Mouse (Mus musculus): Measurements from ENCODE around the gene Spns1. TPM values are rescaled to one million over a fixed set of nuclear protein-coding genes. Genes with fewer than 3 reads are reported as not detected.

The Spns1 gene
- polyA plus RNA-seq, 1 experiment from 2014 or later, result 98.1 TPM

- Histone ChIP-seq H3K27ac (ENCODE audit: low read depth, low read length) (peak overlapping the region; percentile 64), H3K36me3 (ENCODE audit: control insufficient read depth, insufficient read depth, low read length) (peaks cover 10% of the 10 kb centered on the region; the same call in 1 of the 2 replicates), H3K9me3 (ENCODE audit: control insufficient read depth, low read length) (no peaks in the 10 kb centered on the region), H3K4me3 (ENCODE audit: low read length) (peak overlapping the region; percentile 73), H3K4me1 (ENCODE audit: control insufficient read depth, insufficient read depth, low read depth, low read length) (peaks cover 17% of the 10 kb centered on the region), H3K9ac (ENCODE audit: low read depth, low read length) (peak overlapping the region; percentile 80), H3K4me2 (ENCODE audit: low read length) (peak overlapping the region; percentile 95), H3K27me3 (replicated peaks; ENCODE audit: control insufficient read depth, insufficient read depth, low read length) (no peaks in the 10 kb centered on the region)
- peak; percentile 76 for ATAC-seq
- WGBS, result under 1% methylated on average over 27 of the region's 27 CpGs
These were observed 360 bp downstream of the Spns1 start for GRCm38 (mm10) chr7:126376903-126377277.

GRCm38 (mm10) chr7:126375012-126375411, 2.2 kb downstream of the Spns1 start:
- H3K4me2 ChIP-seq (ENCODE audit: low read length), result no peak overlapping the region
- no peak for ATAC-seq
- no peaks in the 10 kb centered on the region for H3K9me3 ChIP-seq (ENCODE audit: control insufficient read depth, low read length)
- H3K9ac ChIP-seq (ENCODE audit: low read depth, low read length), result no peak overlapping the region
- H3K36me3 ChIP-seq (ENCODE audit: control insufficient read depth, insufficient read depth, low read length), result peaks cover 19% of the 10 kb centered on the region
- WGBS, result 86% methylated on average over 5 of the region's 5 CpGs
- H3K4me1 ChIP-seq (ENCODE audit: control insufficient read depth, insufficient read depth, low read depth, low read length), result peaks cover 17% of the 10 kb centered on the region
- no peak overlapping the region for H3K4me3 ChIP-seq (ENCODE audit: low read length)
- H3K27ac ChIP-seq (ENCODE audit: low read depth, low read length), result no peak overlapping the region
- no peaks in the 10 kb centered on the region for H3K27me3 ChIP-seq (replicated peaks; ENCODE audit: control insufficient read depth, insufficient read depth, low read length)

GRCm38 (mm10) chr7:126374526-126374925, 2.7 kb downstream of the Spns1 start:
- H3K4me3 ChIP-seq (ENCODE audit: low read length), result no peak overlapping the region
- no peaks in the 10 kb centered on the region for H3K27me3 ChIP-seq (replicated peaks; ENCODE audit: control insufficient read depth, insufficient read depth, low read length)
- peaks cover 20% of the 10 kb centered on the region for H3K36me3 ChIP-seq (ENCODE audit: control insufficient read depth, insufficient read depth, low read length)
- 85% methylated on average over 6 of the region's 6 CpGs for WGBS
- no peaks in the 10 kb centered on the region for H3K9me3 ChIP-seq (ENCODE audit: control insufficient read depth, low read length)
- H3K4me1 ChIP-seq (ENCODE audit: control insufficient read depth, insufficient read depth, low read depth, low read length), result peaks cover 17% of the 10 kb centered on the region
- H3K27ac ChIP-seq (ENCODE audit: low read depth, low read length), result no peak overlapping the region
- ATAC-seq, result no peak
- no peak overlapping the region for H3K9ac ChIP-seq (ENCODE audit: low read depth, low read length)
- no peak overlapping the region for H3K4me2 ChIP-seq (ENCODE audit: low read length)

GRCm38 (mm10) chr7:126373007-126373406, 4.2 kb downstream of the Spns1 start:
- no peak for ATAC-seq
- Histone ChIP-seq H3K9me3 (ENCODE audit: control insufficient read depth, low read length) (no peaks in the 10 kb centered on the region), H3K4me3 (ENCODE audit: low read length) (no peak overlapping the region), H3K4me2 (ENCODE audit: low read length) (no peak overlapping the region), H3K36me3 (ENCODE audit: control insufficient read depth, insufficient read depth, low read length) (peaks cover 20% of the 10 kb centered on the region), H3K9ac (ENCODE audit: low read depth, low read length) (no peak overlapping the region), H3K27me3 (replicated peaks; ENCODE audit: control insufficient read depth, insufficient read depth, low read length) (no peaks in the 10 kb centered on the region), H3K27ac (ENCODE audit: low read depth, low read length) (no peak overlapping the region), H3K4me1 (ENCODE audit: control insufficient read depth, insufficient read depth, low read depth, low read length) (peaks cover 14% of the 10 kb centered on the region)
- 82% methylated on average over 9 of the region's 9 CpGs for WGBS

GRCm38 (mm10) chr7:126369393-126369792, 7.9 kb downstream of the Spns1 start, which contains the start of gene Lat:
Gene Lat (minus strand): TSS chr7:126369570.
- Histone ChIP-seq H3K36me3 (ENCODE audit: control insufficient read depth, insufficient read depth, low read length) (peaks cover 20% of the 10 kb centered on the region), H3K4me1 (ENCODE audit: control insufficient read depth, insufficient read depth, low read depth, low read length) (no peaks in the 10 kb centered on the region), H3K9me3 (ENCODE audit: control insufficient read depth, low read length) (no peaks in the 10 kb centered on the region), H3K9ac (ENCODE audit: low read depth, low read length) (no peak within 1 kb of the TSS), H3K4me3 (ENCODE audit: low read length) (no peak within 1 kb of the TSS), H3K27me3 (replicated peaks; ENCODE audit: control insufficient read depth, insufficient read depth, low read length) (no peaks in the 10 kb centered on the region), H3K27ac (ENCODE audit: low read depth, low read length) (no peak within 1 kb of the TSS), H3K4me2 (ENCODE audit: low read length) (no peak within 1 kb of the TSS)
- no peak for ATAC-seq
- 77% methylated on average over 12 of the region's 13 CpGs for WGBS

- Histone ChIP-seq H3K9me3 (ENCODE audit: control insufficient read depth, low read length) (no peaks in the 10 kb centered on the region), H3K27me3 (replicated peaks; ENCODE audit: control insufficient read depth, insufficient read depth, low read length) (no peaks in the 10 kb centered on the region), H3K4me1 (ENCODE audit: control insufficient read depth, insufficient read depth, low read depth, low read length) (no peaks in the 10 kb centered on the region), H3K4me3 (ENCODE audit: low read length) (no peak overlapping the region), H3K9ac (ENCODE audit: low read depth, low read length) (no peak overlapping the region), H3K36me3 (ENCODE audit: control insufficient read depth, insufficient read depth, low read length) (peaks cover 23% of the 10 kb centered on the region), H3K4me2 (ENCODE audit: low read length) (no peak overlapping the region), H3K27ac (ENCODE audit: low read depth, low read length) (no peak overlapping the region)
- 88% methylated on average over 8 of the region's 8 CpGs for WGBS
- no peak for ATAC-seq
These were observed 8.9 kb downstream of the Spns1 start for GRCm38 (mm10) chr7:126368367-126368766.

GRCm38 (mm10) chr7:126367636-126368035, 9.6 kb downstream of the Spns1 start:
- H3K4me1 ChIP-seq (ENCODE audit: control insufficient read depth, insufficient read depth, low read depth, low read length), result no peaks in the 10 kb centered on the region
- H3K4me2 ChIP-seq (ENCODE audit: low read length), result no peak overlapping the region
- H3K9me3 ChIP-seq (ENCODE audit: control insufficient read depth, low read length), result no peaks in the 10 kb centered on the region
- H3K4me3 ChIP-seq (ENCODE audit: low read length), result no peak overlapping the region
- H3K27ac ChIP-seq (ENCODE audit: low read depth, low read length), result no peak overlapping the region
- H3K9ac ChIP-seq (ENCODE audit: low read depth, low read length), result no peak overlapping the region
- no peaks in the 10 kb centered on the region for H3K27me3 ChIP-seq (replicated peaks; ENCODE audit: control insufficient read depth, insufficient read depth, low read length)
- peaks cover 19% of the 10 kb centered on the region for H3K36me3 ChIP-seq (ENCODE audit: control insufficient read depth, insufficient read depth, low read length)
- 94% methylated on average over 10 of the region's 10 CpGs for WGBS
- ATAC-seq, result no peak

- no peak overlapping the region for H3K9ac ChIP-seq (ENCODE audit: low read depth, low read length)
- H3K4me1 ChIP-seq (ENCODE audit: control insufficient read depth, insufficient read depth, low read depth, low read length), result no peaks in the 10 kb centered on the region
- ATAC-seq, result no peak
- peaks cover 3% of the 10 kb centered on the region; the same call in 1 of the 2 replicates for H3K36me3 ChIP-seq (ENCODE audit: control insufficient read depth, insufficient read depth, low read length)
- H3K9me3 ChIP-seq (ENCODE audit: control insufficient read depth, low read length), result no peaks in the 10 kb centered on the region
- H3K27me3 ChIP-seq (replicated peaks; ENCODE audit: control insufficient read depth, insufficient read depth, low read length), result no peaks in the 10 kb centered on the region
- H3K4me2 ChIP-seq (ENCODE audit: low read length), result no peak overlapping the region
- 86% methylated on average over 6 of the region's 6 CpGs for WGBS
- H3K27ac ChIP-seq (ENCODE audit: low read depth, low read length), result no peak overlapping the region
- no peak overlapping the region for H3K4me3 ChIP-seq (ENCODE audit: low read length)
These were observed 14.2 kb downstream of the Spns1 start for GRCm38 (mm10) chr7:126363038-126363437.

GRCm38 (mm10) chr7:126359049-126359448, 18.2 kb downstream of the Spns1 start:
- Histone ChIP-seq H3K27ac (ENCODE audit: low read depth, low read length) (no peak overlapping the region), H3K4me3 (ENCODE audit: low read length) (no peak overlapping the region), H3K27me3 (replicated peaks; ENCODE audit: control insufficient read depth, insufficient read depth, low read length) (no peaks in the 10 kb centered on the region), H3K9me3 (ENCODE audit: control insufficient read depth, low read length) (no peaks in the 10 kb centered on the region), H3K4me2 (ENCODE audit: low read length) (0 out of 2 replicates have a peak overlapping the region, but pooled peaks have one; percentile 8), H3K36me3 (ENCODE audit: control insufficient read depth, insufficient read depth, low read length) (peaks cover 3% of the 10 kb centered on the region; the same call in 1 of the 2 replicates), H3K9ac (ENCODE audit: low read depth, low read length) (no peak overlapping the region), H3K4me1 (ENCODE audit: control insufficient read depth, insufficient read depth, low read depth, low read length) (no peaks in the 10 kb centered on the region)
- ATAC-seq, result no peak
- 78% methylated on average over 13 of the region's 13 CpGs for WGBS

GRCm38 (mm10) chr7:126358413-126358812, 18.8 kb downstream of the Spns1 start:
- Histone ChIP-seq H3K27me3 (replicated peaks; ENCODE audit: control insufficient read depth, insufficient read depth, low read length) (no peaks in the 10 kb centered on the region), H3K4me2 (ENCODE audit: low read length) (no peak overlapping the region), H3K27ac (ENCODE audit: low read depth, low read length) (no peak overlapping the region), H3K9ac (ENCODE audit: low read depth, low read length) (no peak overlapping the region), H3K4me1 (ENCODE audit: control insufficient read depth, insufficient read depth, low read depth, low read length) (no peaks in the 10 kb centered on the region), H3K36me3 (ENCODE audit: control insufficient read depth, insufficient read depth, low read length) (no peaks in the 10 kb centered on the region), H3K9me3 (ENCODE audit: control insufficient read depth, low read length) (no peaks in the 10 kb centered on the region), H3K4me3 (ENCODE audit: low read length) (no peak overlapping the region)
- WGBS, result 92% methylated on average over 9 of the region's 9 CpGs
- ATAC-seq, result no peak

Measured in hindbrain, embryonic 16.5 days (tissue).